Mouse (Mus musculus) spleen, adult 2 months (tissue): ENCODE measurements around the gene Rprml. TPM values are rescaled to one million over a fixed set of nuclear protein-coding genes. Genes with fewer than 3 reads are reported as not detected.

Source experiments
- DNase-seq, 2 experiments: peaks; one replicate each; pipeline versions ENCODE4 v3.0.0 to v3.0.0-alpha.2; 2012 to 2021; ENCODE audit warnings: low spot score in 2 of 2, low read depth in 1 of 2
- H3K27ac ChIP-seq: fragments of 200-500 bp; 2 replicates; pipeline ENCODE4 v1.5.1; 2012; ENCODE audit warnings: low read length, inconsistent platforms; ENCODE audit not compliant: insufficient read depth
- H3K27me3 ChIP-seq: fragments of 200-500 bp; 2 replicates; pipeline ENCODE4 v1.6.1; 2012; ENCODE audit warnings: mild to moderate bottlenecking, moderate library complexity, low read length, inconsistent platforms; ENCODE audit not compliant: control insufficient read depth, insufficient read depth
- H3K36me3 ChIP-seq: fragments of 200-500 bp; 2 replicates; pipeline ENCODE4 v1.6.1; 2012; ENCODE audit warnings: mild to moderate bottlenecking, low read length, inconsistent platforms; ENCODE audit not compliant: control insufficient read depth, insufficient read depth
- H3K4me1 ChIP-seq: fragments of 200-500 bp; 2 replicates; pipeline ENCODE4 v1.6.1; 2011; ENCODE audit warnings: inconsistent platforms; ENCODE audit not compliant: control insufficient read depth, insufficient read depth, insufficient read length
- H3K4me3 ChIP-seq: fragments of 200-500 bp; 2 replicates; pipeline ENCODE4 v1.5.1; 2011; ENCODE audit warnings: mild to moderate bottlenecking, inconsistent platforms; ENCODE audit not compliant: insufficient read depth, insufficient read length; ENCODE audit errors: extremely low read depth
- CTCF ChIP-seq: fragments of 200-500 bp; IDR thresholded peaks from 2 replicates; pipeline ENCODE4 v1.5.1; 2011; ENCODE audit warnings: mild to moderate bottlenecking, inconsistent platforms; ENCODE audit not compliant: insufficient read depth, insufficient read length, insufficient replicate concordance; ENCODE audit errors: extremely low read depth
- POLR2A ChIP-seq: fragments of 200-500 bp; IDR thresholded peaks from 2 replicates; pipeline ENCODE4 v1.6.1; 2011; ENCODE audit warnings: low read depth, low read length, inconsistent platforms
- WGBS: fragments of 180-500 bp; shearing (Covaris S2); methylation state at CpG from one replicate; pipeline ENCODE4 v1.1.7; 2018; 5-methylcytosine and 5-hydroxymethylcytosine counted together
- polyA plus RNA-seq: library from polyadenylated mRNA; depleted of rRNA; stranded (reverse); fragments of >200 nt; gene quantifications from 2 replicates; pipeline ENCODE4 v1.2.3, GENCODE M21; 2012; rRNA removed

Rprml gene
- polyA plus RNA-seq, 1 experiment = not detected

- TF ChIP-seq CTCF (no peak), POLR2A (no peak)
- Histone ChIP-seq H3K27me3 (no peaks in the 10 kb centered on the region), H3K36me3 (no peaks in the 10 kb centered on the region), H3K27ac (peak overlapping the region; percentile 99), H3K4me3 (peak overlapping the region; percentile 87), H3K4me1 (peaks cover 4% of the 10 kb centered on the region; the same call in 1 of the 2 replicates)
- under 1% methylated on average over 18 of the region's 18 CpGs for WGBS
- DNase-seq = no peak
Measured at GRCm38 (mm10) chr11:103696851-103697564, 47.6 kb downstream of the Rprml start.

GRCm38 (mm10) chr11:103697565-103698176, 48.3 kb downstream of the Rprml start, which contains the start of gene Gosr2:
Gene Gosr2, minus strand, starts transcription at chr11:103697898.
- Histone ChIP-seq H3K27ac (peak within 1 kb of the TSS; percentile 99), H3K4me3 (peak within 1 kb of the TSS; percentile 87), H3K27me3 (no peaks in the 10 kb centered on the region), H3K36me3 (no peaks in the 10 kb centered on the region), H3K4me1 (peaks cover 4% of the 10 kb centered on the region; the same call in 1 of the 2 replicates)
- DNase-seq = peak; percentile 85 to 88
- under 1% methylated on average over 57 of the region's 57 CpGs for WGBS
- peak; percentile 61 for TF ChIP-seq POLR2A
- TF ChIP-seq CTCF = no peak

- H3K4me3 ChIP-seq = peak overlapping the region; percentile 87
- H3K27me3 ChIP-seq = no peaks in the 10 kb centered on the region
- no peak for DNase-seq
- peak overlapping the region; percentile 99; the same call in 1 of the 2 replicates for H3K27ac ChIP-seq
- H3K36me3 ChIP-seq = no peaks in the 10 kb centered on the region
- no peak for TF ChIP-seq CTCF
- TF ChIP-seq POLR2A = no peak
- 91% methylated on average over 2 of the region's 2 CpGs for WGBS
- H3K4me1 ChIP-seq = peaks cover 4% of the 10 kb centered on the region; the same call in 1 of the 2 replicates
Measured at GRCm38 (mm10) chr11:103698226-103698625, 48.9 kb downstream of the Rprml start.

Other genes starting within 250 kb of the Rprml start
- gene Plekhm1, start 236.9 kb upstream of the Rprml start, polyA plus RNA-seq = 26.8 and 27.5 TPM in 2 replicates
- not detected in 2 replicates for gene Lrrc37a, start 145.0 kb upstream of the Rprml start, polyA plus RNA-seq
- not detected in 2 replicates for gene Gm884, start 28.4 kb upstream of the Rprml start, polyA plus RNA-seq
- not detected in 2 replicates for gene Lyzl6, start 10.7 kb upstream of the Rprml start, polyA plus RNA-seq
- gene Gosr2, start 48.3 kb downstream of the Rprml start, polyA plus RNA-seq = 57.4 and 58.5 TPM in 2 replicates
- 0.16 and 0.18 TPM in 2 replicates for gene Wnt9b, start 100.3 kb downstream of the Rprml start, polyA plus RNA-seq
- 0.06 and 0.08 TPM in 2 replicates for gene Wnt3, start 124.6 kb downstream of the Rprml start, polyA plus RNA-seq